ENCODE assay signal across 8 mouse cellular contexts in genomic region chr14:100284861-100285655, GRCm38 (mm10). TPM values are rescaled to one million over a fixed set of nuclear protein-coding genes. Genes with fewer than 3 reads are reported as not detected.
DNase-seq lines count a peak whose midpoint lies in the region; ATAC-seq lines count a peak whose summit lies in the region.

No protein-coding gene starts in this region.

- H3K27me3 ChIP-seq in intestine, embryonic 15.5 days (replicated peaks): no peaks in the 10 kb centered on the region

- no peaks in the 10 kb centered on the region for H3K36me3 ChIP-seq in intestine, embryonic 15.5 days

- H3K9ac ChIP-seq in intestine, embryonic 15.5 days: peak overlapping the region; percentile 67

- H3K27ac ChIP-seq in intestine, embryonic 15.5 days: peak overlapping the region; percentile 86

- H3K4me3 ChIP-seq in intestine, embryonic 15.5 days (replicated peaks): peak overlapping the region; percentile 72

- WGBS in intestine, embryonic 15.5 days: under 1% methylated on average over 43 of the region's 48 CpGs

- intact Hi-C loops in left cerebral cortex, postnatal 36 days (cut with DNase I): loop anchor here (1.0 to 10.0 kb wide), 5 partner anchors 73 to 1367 kb away; partner anchors contain the start of gene Uchl3

- peaks cover 14% of the 10 kb centered on the region for H3K4me1 ChIP-seq in intestine, embryonic 15.5 days (replicated peaks)

- H3K9me3 ChIP-seq in intestine, embryonic 15.5 days: no peaks in the 10 kb centered on the region

- peak; percentile 94 for ATAC-seq in intestine, embryonic 15.5 days
- ATAC-seq in erythroid progenitor cell, adult 5-6 weeks (replicated peaks; ENCODE audit: low FRiP score, poor library complexity, severe bottlenecking): no peak

- peak overlapping the region; percentile 97 for H3K4me2 ChIP-seq in intestine, embryonic 15.5 days (replicated peaks)

- peak; percentile 92 for DNase-seq in adrenal gland, adult 2 months
- DNase-seq in embryo, embryonic 11 days: peak; percentile 91
- DNase-seq in gastrocnemius, postnatal 4 days (ENCODE audit: low spot score in 2 of 2): peak; percentile 53 to 70
- peak; percentile 72 to 75 for DNase-seq in left cerebral cortex, postnatal 36 days (ENCODE audit: low spot score in 2 of 2)
- DNase-seq in mesoderm, embryonic 11.5 days (ENCODE audit: low read depth, low spot score): peak; percentile 89
- peak; percentile 51 for DNase-seq in right cerebral cortex, postnatal 14 days

RNA-seq across cellular contexts. Expression of gene Klf12, which starts 0.6 kb away (rescaled TPM):
- 10 to 100 TPM; 16.8 to 25.6 TPM for total RNA-seq in adrenal gland, adult 2 months (2021)
- 6.7 and 11.4 TPM in 2 replicates for polyA plus RNA-seq in adrenal gland, adult 2 months (2012; rRNA removed)
- total RNA-seq in gastrocnemius, postnatal 4 days (2021): 10 to 100 TPM; 19.0 to 20.2 TPM
- 10.6 TPM in 2 replicates for polyA plus RNA-seq in intestine, embryonic 15.5 days (2015; fragmentation: Nextera tagmentation; extraction: Ambion mirVana)
- total RNA-seq in left cerebral cortex, postnatal 36 days (2021): 10 to 100 TPM; 44.7 to 54.4 TPM
- not detected in 2 replicates for total RNA-seq in erythroid progenitor cell, adult 5-6 weeks (2015; ENCODE audit: low replicate concordance)
- 3.3 TPM in 1 of 2 replicates, not detected in the other for total RNA-seq in erythroid progenitor cell, adult 5-6 weeks (2017; ENCODE audit: low replicate concordance)

Comparison
In these comparisons a context has a peak if more than half of its experiments do, and no peak if none do; other contexts are left out.
1. RNA of gene Klf12, which starts 0.6 kb away (total RNA-seq): 44.7 to 54.4 TPM in left cerebral cortex, postnatal 36 days, 16.8 to 25.6 TPM in adrenal gland, adult 2 months and 19.0 to 20.2 TPM in gastrocnemius, postnatal 4 days; 3.3 TPM in erythroid progenitor cell, adult 5-6 weeks; every median in the first group is over 4 times any median in the second.
2. Peak in every context shown above with its lines, with median percentiles within 50 percentile points of each other: DNase-seq.